Mouse (Mus musculus) neural tube, embryonic 14.5 days (tissue): ENCODE measurements around the gene C2cd4b. TPM values are rescaled to one million over a fixed set of nuclear protein-coding genes. Genes with fewer than 3 reads are reported as not detected.
A peak's percentile ranks its signal among the peaks of the same experiment; 100 is the strongest.

Experiments
- ATAC-seq: fragments of 200-750 bp; cut with Nextera tagmentation; 2 replicates; pipeline ENCODE4 v1.8.0; 2017; ENCODE audit warnings: low read depth, mild to moderate bottlenecking, moderate TSS enrichment, moderate library complexity
- H3K27ac ChIP-seq: fragments of 300-500 bp; sonication (generic); 2 replicates; pipeline ENCODE4 v1.5.1; 2014; ENCODE audit warnings: low read depth, mild to moderate bottlenecking, control low read depth, low read length, moderate library complexity, mixed read lengths
- H3K27me3 ChIP-seq: fragments of 300-500 bp; sonication (generic); 2 replicates; pipeline ENCODE4 v1.6.1; 2014; ENCODE audit warnings: low read length; ENCODE audit not compliant: control insufficient read depth, insufficient read depth
- H3K36me3 ChIP-seq: fragments of 300-500 bp; sonication (generic); 2 replicates; pipeline ENCODE4 v1.6.1; 2014; ENCODE audit warnings: low read length, mixed read lengths; ENCODE audit not compliant: control insufficient read depth, insufficient read depth
- H3K4me1 ChIP-seq: fragments of 300-500 bp; sonication (generic); 2 replicates; pipeline ENCODE4 v1.6.1; 2014; ENCODE audit warnings: low read length; ENCODE audit not compliant: control insufficient read depth, insufficient read depth
- H3K4me2 ChIP-seq: fragments of 300-500 bp; sonication (generic); 2 replicates; pipeline ENCODE4 v1.6.1; 2014; ENCODE audit warnings: mild to moderate bottlenecking, low read depth, low read length, control low read depth
- H3K4me3 ChIP-seq: fragments of 300-500 bp; sonication (generic); 2 replicates; pipeline ENCODE4 v1.5.1; 2014; ENCODE audit warnings: low read depth, low read length, control low read depth, mixed read lengths
- H3K9ac ChIP-seq: fragments of 300-500 bp; sonication (generic); replicated peaks from 2 replicates; pipeline ENCODE4 v1.6.1; 2014; ENCODE audit warnings: low read depth, mild to moderate bottlenecking, control low read depth, low read length, mixed read lengths
- H3K9me3 ChIP-seq: fragments of 300-500 bp; sonication (generic); 2 replicates; pipeline ENCODE4 v1.6.1; 2016; ENCODE audit warnings: low read length; ENCODE audit not compliant: control insufficient read depth
- WGBS: fragments of 180-500 bp; shearing (Covaris S2); extraction: QIAGEN DNeasy Blood & Tissue Kit; methylation state at CpG from one replicate; pipeline ENCODE4 v1.1.7; 2014; 5-methylcytosine and 5-hydroxymethylcytosine counted together
- polyA plus RNA-seq: library from polyadenylated mRNA; unstranded; fragments of >200 nt; fragmentation: Nextera tagmentation; extraction: Ambion mirVana; gene quantifications from 2 replicates; pipeline ENCODE4 v1.2.1, GENCODE M21; 2014

The C2cd4b gene
- polyA plus RNA-seq, 1 experiment from 2014 or later = 1.9 TPM

DNA sequence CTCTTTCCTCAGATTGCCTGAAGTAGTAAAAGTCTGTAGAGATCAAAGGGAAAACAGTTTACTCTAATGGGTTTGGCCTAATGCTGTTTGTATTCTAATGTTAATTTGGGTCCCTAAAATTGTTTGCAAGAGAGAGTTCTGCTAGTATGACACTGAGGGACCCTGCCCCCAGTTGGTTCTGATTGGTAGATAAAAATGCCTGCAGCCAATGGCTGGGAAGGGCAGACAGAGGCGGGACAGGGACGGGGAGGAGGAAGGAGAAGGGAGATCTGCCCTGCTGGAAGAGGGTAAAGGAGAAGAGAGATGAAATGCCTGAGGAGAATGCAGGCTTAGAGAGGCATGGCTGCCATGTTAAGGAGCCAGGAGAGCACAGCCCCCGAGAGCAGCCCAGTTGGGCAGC lies 7.7 kb downstream of the C2cd4b start:
- Histone ChIP-seq H3K9ac (no peak overlapping the region), H3K27me3 (no peaks in the 10 kb centered on the region), H3K4me1 (no peaks in the 10 kb centered on the region), H3K36me3 (no peaks in the 10 kb centered on the region), H3K4me2 (no peak overlapping the region), H3K4me3 (no peak overlapping the region), H3K27ac (no peak overlapping the region), H3K9me3 (no peaks in the 10 kb centered on the region)
- no peak for ATAC-seq
- WGBS = 29% methylated on average over 3 of the region's 3 CpGs

DNA sequence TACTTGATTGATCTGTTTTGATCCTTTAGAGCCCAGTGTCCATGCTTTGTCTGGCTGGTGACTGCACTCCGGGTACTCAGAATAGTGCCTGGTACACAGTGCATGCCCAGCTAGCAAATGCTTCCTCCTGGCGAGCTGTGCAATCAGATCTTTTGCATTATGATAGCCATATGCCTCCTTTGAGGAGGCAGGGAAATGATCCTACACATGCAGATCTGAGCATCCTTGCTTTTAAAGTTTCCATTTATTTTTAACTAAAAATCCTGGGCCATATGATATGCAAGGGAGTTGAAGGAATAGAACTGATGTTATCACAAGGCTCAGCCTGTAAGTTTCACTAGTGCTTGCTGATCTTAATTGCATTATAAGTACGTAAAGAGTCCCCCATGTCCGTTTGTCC lies 9.6 kb downstream of the C2cd4b start:
- Histone ChIP-seq H3K27me3 (no peaks in the 10 kb centered on the region), H3K4me3 (no peak overlapping the region), H3K27ac (no peak overlapping the region), H3K9ac (no peak overlapping the region), H3K9me3 (no peaks in the 10 kb centered on the region), H3K4me2 (no peak overlapping the region), H3K36me3 (no peaks in the 10 kb centered on the region), H3K4me1 (no peaks in the 10 kb centered on the region)
- no peak for ATAC-seq
- WGBS = 78% methylated on average over 4 of the region's 4 CpGs

DNA sequence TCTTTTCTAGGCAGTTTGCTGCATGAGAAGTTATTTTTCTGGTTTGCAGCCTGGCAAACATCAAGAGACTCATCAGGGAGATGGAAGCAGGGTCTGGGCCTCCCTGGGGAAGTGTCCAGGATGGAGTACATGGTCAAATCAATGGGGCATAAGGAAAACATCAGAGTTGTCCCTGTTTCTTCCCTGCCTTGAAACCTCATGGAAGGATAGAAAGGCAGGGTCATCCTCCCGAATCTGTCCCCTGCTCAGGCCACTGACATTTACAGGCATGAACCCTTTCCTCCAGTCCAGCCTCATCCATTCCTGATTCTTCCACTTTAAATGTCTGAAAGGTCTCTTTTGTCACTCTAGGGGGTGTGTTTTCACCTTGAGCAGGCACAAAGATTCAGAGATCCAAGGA lies 10.2 kb downstream of the C2cd4b start:
- Histone ChIP-seq H3K9ac (no peak overlapping the region), H3K27ac (no peak overlapping the region), H3K4me1 (no peaks in the 10 kb centered on the region), H3K4me3 (no peak overlapping the region), H3K4me2 (no peak overlapping the region), H3K9me3 (no peaks in the 10 kb centered on the region), H3K27me3 (no peaks in the 10 kb centered on the region), H3K36me3 (no peaks in the 10 kb centered on the region)
- ATAC-seq = no peak
- 91% methylated on average over 1 of the region's 1 CpGs for WGBS

DNA sequence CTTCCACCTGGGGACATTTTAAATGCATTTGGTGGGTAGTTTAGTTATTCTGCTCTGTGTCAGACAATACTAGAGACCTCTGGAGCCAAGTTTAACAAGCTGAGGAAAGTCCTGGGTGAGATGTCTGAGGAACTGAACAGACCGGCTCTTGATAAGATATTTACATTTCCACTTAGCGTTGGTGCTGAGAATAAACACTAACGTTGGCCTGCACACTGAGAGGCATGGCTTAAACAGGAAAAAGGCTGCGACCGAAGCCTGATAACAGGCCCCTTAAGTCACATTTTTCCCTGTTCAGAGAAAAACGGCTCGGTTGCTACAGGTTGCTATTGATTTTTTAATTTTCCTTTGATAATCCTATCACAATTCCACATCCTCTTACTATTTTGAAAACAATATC lies 12.1 kb downstream of the C2cd4b start:
- Histone ChIP-seq H3K27me3 (no peaks in the 10 kb centered on the region), H3K4me1 (no peaks in the 10 kb centered on the region), H3K36me3 (no peaks in the 10 kb centered on the region), H3K9ac (no peak overlapping the region), H3K4me3 (no peak overlapping the region), H3K4me2 (no peak overlapping the region), H3K9me3 (no peaks in the 10 kb centered on the region), H3K27ac (no peak overlapping the region)
- ATAC-seq = no peak
- 89% methylated on average over 7 of the region's 7 CpGs for WGBS

DNA sequence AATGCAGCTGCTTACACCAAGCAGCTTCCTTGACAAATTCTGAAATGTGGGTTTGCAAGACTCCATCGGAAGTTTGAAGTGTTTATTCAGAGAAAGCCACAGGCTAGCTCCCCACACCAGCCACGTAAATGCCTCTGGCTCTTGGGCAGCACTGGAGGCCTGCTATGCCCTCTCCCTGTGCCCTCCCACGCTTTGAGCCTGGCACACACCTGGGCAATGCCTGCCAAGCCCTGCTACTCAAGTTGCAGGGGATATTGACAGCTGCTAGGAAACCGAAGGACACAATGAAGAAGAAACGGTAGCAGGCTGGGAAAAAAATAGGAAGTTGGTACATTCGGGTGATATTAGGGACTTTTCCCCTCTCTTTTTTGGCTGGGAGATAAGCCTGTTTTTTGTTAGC lies 15.0 kb downstream of the C2cd4b start:
- no peaks in the 10 kb centered on the region for H3K27me3 ChIP-seq
- no peak overlapping the region for H3K4me2 ChIP-seq
- no peak overlapping the region for H3K9ac ChIP-seq
- H3K27ac ChIP-seq = no peak overlapping the region
- WGBS = 87% methylated on average over 6 of the region's 6 CpGs
- no peak overlapping the region for H3K4me3 ChIP-seq
- H3K36me3 ChIP-seq = no peaks in the 10 kb centered on the region
- ATAC-seq = no peak
- H3K9me3 ChIP-seq = no peaks in the 10 kb centered on the region
- no peaks in the 10 kb centered on the region for H3K4me1 ChIP-seq

DNA sequence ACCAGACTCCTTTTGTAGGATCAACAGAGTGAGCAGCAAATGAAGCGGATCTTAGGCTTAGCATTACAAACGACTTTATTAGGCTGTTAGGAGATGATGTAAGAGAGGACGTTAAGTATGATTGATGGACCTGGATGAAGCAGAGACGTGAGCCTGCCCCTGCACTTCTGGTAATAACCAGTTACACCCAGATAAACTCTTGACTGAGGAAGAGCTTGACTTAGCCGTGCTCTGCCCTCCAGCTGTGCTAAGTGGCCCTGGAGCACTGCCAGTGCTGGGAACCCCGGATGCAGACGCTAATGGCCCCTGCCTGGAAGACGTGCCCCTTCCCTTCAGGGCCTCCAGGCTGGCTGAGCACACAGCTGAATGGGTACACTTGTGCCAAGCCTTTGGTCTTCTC lies 19.3 kb downstream of the C2cd4b start:
- Histone ChIP-seq H3K27me3 (no peaks in the 10 kb centered on the region), H3K27ac (no peak overlapping the region), H3K9me3 (no peaks in the 10 kb centered on the region), H3K4me3 (no peak overlapping the region), H3K4me2 (no peak overlapping the region), H3K4me1 (no peaks in the 10 kb centered on the region), H3K9ac (no peak overlapping the region), H3K36me3 (no peaks in the 10 kb centered on the region)
- ATAC-seq = peak; percentile 54; the same call in 1 of the 2 replicates
- 17% methylated on average over 8 of the region's 8 CpGs for WGBS

DNA sequence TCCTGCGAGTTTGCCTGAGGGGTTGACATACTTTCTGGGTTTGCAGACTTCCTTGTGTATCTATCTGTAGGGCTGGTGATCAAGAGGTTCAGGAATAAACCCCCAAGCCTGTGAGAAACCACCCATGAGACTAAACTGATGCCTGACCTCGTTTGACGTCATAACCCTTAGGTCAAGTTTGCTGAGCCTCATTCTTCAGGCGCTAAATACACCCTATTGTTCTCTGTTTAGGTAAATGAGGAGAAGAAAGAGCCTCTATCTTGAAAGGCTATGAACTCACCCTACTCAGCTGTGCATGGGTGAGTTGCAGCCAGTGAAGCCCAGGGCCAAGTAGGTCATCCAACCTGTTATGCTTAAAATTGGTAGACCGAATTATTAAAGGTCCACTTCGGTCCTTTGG lies 23.5 kb downstream of the C2cd4b start:
- H3K27ac ChIP-seq = no peak overlapping the region
- 70% methylated on average over 6 of the region's 6 CpGs for WGBS
- no peak overlapping the region for H3K4me3 ChIP-seq
- H3K27me3 ChIP-seq = no peaks in the 10 kb centered on the region
- H3K36me3 ChIP-seq = no peaks in the 10 kb centered on the region
- no peaks in the 10 kb centered on the region; the same call in 1 of the 2 replicates for H3K9me3 ChIP-seq
- no peak for ATAC-seq
- H3K4me2 ChIP-seq = no peak overlapping the region
- no peaks in the 10 kb centered on the region for H3K4me1 ChIP-seq
- H3K9ac ChIP-seq = no peak overlapping the region

DNA sequence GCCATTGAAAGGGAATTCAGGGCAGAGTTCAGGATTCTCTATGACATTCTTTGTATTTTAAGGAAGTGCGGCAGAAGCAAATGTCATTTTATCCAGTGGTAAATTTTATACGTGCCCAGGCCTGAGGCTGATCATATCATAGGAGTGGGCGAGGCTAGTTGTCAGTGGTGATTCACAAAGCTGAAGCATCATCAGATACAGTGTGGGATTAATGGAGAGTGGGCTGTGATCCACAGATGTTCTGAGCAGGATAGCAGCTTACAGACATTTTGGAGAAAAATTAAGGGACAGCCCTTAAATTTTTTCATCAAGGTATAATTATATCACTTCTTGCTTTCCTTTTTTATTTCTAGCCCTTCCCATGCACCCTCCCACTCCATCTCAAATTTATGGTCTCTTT lies 24.2 kb downstream of the C2cd4b start:
- H3K27ac ChIP-seq = no peak overlapping the region
- WGBS = 88% methylated on average over 3 of the region's 3 CpGs
- no peak overlapping the region for H3K4me2 ChIP-seq
- H3K9ac ChIP-seq = no peak overlapping the region
- no peak for ATAC-seq
- no peak overlapping the region for H3K4me3 ChIP-seq
- no peaks in the 10 kb centered on the region for H3K4me1 ChIP-seq
- no peaks in the 10 kb centered on the region; the same call in 1 of the 2 replicates for H3K9me3 ChIP-seq
- no peaks in the 10 kb centered on the region for H3K36me3 ChIP-seq
- H3K27me3 ChIP-seq = no peaks in the 10 kb centered on the region

DNA sequence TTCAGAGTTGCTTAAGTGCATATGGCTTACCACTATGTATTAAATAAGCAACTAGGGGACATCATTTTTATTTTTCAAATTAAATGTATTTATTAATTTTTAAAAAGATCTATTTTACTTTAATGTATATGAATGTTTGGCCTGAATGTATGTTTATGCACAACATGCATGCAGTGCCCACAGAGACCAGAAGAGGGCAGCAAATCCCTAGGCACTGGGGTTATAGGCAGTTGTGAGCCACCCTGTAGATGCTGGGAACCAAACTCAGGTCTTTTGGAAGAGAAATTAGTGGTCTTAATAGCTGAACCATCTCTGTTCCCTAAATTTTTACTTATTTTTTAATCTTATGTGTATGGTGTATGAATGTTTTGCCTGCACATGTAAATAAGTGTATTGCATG lies 24.7 kb downstream of the C2cd4b start:
- Histone ChIP-seq H3K36me3 (no peaks in the 10 kb centered on the region), H3K27ac (no peak overlapping the region), H3K27me3 (no peaks in the 10 kb centered on the region), H3K9ac (no peak overlapping the region), H3K4me1 (no peaks in the 10 kb centered on the region), H3K4me3 (no peak overlapping the region), H3K4me2 (no peak overlapping the region), H3K9me3 (no peaks in the 10 kb centered on the region; the same call in 1 of the 2 replicates)
- ATAC-seq = no peak

DNA sequence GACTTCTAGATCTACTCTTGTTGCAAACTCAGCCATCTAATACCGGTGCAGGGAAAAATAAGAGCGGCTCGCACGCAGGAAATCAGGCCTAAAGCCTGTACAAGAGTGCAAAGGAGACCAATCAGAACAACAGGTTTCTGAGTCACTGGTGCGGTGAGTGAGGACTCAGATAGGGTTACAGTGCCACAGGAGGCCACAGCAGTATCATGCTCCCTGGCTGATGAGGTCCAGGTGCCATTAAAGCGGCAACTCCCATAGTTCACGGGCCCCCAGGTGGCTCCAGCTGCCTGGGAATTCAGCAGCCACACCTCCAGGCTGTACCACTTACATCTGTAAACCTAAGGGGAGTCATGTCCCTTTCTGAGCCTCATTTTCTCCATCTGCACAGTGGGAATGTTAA lies 27.1 kb downstream of the C2cd4b start:
- Histone ChIP-seq H3K9ac (no peak overlapping the region), H3K4me2 (no peak overlapping the region), H3K4me3 (no peak overlapping the region), H3K27ac (no peak overlapping the region), H3K27me3 (no peaks in the 10 kb centered on the region), H3K4me1 (no peaks in the 10 kb centered on the region), H3K36me3 (no peaks in the 10 kb centered on the region), H3K9me3 (no peaks in the 10 kb centered on the region; the same call in 1 of the 2 replicates)
- no peak for ATAC-seq
- WGBS = 92% methylated on average over 7 of the region's 7 CpGs
